Mouse (Mus musculus): ENCODE data around the gene Klk14. TPM values are rescaled to one million over a fixed set of nuclear protein-coding genes. Genes with fewer than 3 reads are reported as not detected.
"Not testable (repeated sequence)": the region's sequence is repeated elsewhere in the genome, so short reads cannot be mapped to it uniquely, and the experiment has no call there.

Gene Klk14
- not detected for total RNA-seq (2022)

DNA sequence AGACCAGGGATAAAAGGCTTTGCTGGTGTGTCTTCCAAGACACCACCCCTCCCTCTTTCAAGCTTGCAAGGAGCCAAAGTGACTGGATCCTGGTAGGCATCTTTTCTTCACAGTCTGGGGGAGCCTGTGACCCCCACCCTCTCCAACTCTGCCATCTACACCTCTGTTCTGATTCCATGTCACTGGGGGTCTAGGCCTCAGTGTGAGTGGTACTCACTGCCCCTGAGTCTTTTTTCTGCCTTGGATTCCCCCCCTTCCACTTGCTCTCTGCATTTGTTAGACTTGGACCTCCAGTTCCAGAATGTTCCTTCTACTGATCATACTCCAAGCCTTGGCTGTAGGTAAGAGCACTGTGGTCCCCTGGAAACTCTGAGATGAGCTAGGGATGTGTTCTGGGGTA is at the start of gene Klk14:
TSS of gene Klk14 (plus strand) at position 301 of the 400 bp plus-strand sequence.
- no peak for DNase-seq (ENCODE audit: low spot score in 2 of 2)

DNA sequence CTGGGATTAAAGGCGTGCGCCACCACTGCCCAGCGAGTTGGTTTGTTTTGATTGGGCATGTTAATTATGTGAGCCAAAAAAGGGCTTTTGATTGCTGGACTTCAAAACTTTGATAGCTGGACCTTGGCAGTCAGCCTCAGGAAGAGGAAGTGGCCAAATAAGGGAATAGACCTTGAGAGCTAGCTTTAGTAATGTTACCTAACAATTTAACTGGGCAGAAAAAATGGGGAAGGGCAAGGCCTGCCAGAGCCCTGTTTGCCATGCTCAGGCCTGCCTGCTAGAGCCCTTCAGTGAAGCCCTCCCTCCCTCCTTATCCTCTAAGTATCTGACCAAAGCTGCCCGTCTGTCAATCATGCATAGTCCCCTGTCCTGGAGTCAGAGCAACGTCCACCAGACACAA is 47.6 kb upstream of the Klk14 start:
- DNase-seq (ENCODE audit: low spot score in 2 of 2): no peak

DNA sequence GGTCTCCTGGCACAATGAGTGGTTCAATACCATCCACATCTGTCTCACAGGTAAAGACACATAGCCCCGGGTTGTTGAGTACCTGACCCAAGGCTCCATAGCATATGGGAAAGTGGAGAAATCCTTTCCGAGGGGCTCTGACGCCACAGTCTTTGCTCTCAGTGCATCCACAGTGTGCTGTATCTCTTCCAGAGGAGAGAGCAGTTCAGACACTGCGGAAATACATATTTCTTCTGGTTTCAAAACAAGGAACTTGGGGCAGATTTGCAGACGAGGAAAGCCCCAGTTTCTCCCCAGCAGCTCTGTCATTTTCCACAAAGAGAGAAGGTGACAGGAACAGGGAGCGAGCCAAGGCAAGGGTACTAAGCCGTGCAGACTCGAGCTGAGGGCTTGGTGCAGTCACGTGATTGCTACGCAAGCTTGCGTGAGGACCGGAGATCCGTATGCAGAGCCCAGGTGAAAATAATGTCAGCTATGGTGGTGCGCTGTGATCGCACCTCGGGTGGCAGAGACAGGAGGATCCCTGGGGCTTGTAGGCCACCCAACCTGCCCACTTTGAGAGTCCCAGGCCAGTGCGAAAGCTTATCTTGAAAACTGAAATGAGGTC is 47.1 kb upstream of the Klk14 start:
- DNase-seq (ENCODE audit: low spot score in 2 of 2): no peak

GRCm38 (mm10) chr7:43652683-43653082 is 37.5 kb upstream of the Klk14 start:
- no peak for DNase-seq (ENCODE audit: low spot score in 2 of 2)

DNA sequence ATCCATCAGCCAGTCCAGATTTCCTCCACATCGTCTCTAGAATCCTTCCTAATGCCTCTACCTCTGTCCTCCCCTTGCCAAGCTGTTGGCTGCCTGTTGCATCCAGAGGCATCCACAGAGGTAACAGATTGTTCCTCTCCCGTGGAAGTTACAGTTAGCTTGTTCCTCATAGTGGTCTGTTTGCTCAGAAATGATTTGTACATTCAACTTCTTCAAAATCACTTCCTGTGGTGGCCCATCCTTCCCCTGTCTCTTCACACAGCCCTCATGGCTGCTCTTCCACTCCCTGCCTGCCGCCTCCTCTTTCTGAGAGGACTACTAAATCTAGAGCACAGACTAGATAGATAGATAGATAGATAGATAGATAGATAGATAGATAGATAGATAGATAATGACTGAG is 35.7 kb upstream of the Klk14 start:
- no peak for DNase-seq (ENCODE audit: low spot score in 2 of 2)

DNA sequence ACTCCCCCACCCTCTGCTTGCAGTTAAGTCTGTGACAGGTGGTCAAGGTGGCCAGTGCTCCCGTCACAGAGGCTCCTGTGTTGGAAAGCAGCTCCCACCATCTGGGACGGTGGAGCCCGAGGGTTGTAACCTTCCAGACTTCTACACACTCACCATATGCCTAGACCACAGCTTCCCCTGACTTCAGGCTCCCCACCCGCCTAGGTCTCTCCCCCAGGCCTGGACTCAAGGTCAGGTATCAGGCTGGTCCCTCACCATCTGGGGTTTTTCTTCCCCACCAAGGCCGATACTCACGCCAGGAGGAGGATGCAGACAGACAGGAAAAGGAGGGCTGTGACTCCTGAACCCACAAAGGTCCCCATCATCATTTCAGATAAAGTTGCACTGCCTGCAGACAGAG is 34.0 kb upstream of the Klk14 start:
- DNase-seq (ENCODE audit: low spot score in 2 of 2): no peak

DNA sequence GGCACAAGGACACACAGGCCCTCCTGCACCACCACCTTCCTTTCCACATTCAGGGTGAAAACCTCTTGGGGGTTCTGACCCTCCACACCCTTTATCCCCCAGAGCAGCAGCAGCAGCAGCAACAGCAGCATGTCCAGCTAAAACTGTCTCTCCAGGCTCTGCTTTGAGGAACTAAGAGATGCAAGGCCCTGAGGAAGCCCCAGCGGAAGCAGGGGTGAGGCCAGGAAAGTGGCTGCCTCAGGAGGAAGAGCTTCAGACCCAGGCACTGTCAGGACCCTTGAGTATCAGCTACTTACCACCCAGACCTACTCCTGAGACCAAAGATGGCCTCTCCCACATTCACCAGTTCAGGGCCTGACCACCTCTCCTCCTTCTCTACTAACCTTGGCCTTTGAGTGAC is 30.2 kb upstream of the Klk14 start, which contains the start of gene Siglece:
TSS of gene Siglece (minus strand) at position 160 of the 400 bp plus-strand sequence.
- DNase-seq (ENCODE audit: low spot score in 2 of 2): no peak

GRCm38 (mm10) chr7:43662804-43663203 is 27.4 kb upstream of the Klk14 start:
- no peak for DNase-seq (ENCODE audit: low spot score in 2 of 2)

- DNase-seq (ENCODE audit: low spot score in 2 of 2): not testable (repeated sequence)
Observed at GRCm38 (mm10) chr7:43667221-43667620, 23.0 kb upstream of the Klk14 start.

DNA sequence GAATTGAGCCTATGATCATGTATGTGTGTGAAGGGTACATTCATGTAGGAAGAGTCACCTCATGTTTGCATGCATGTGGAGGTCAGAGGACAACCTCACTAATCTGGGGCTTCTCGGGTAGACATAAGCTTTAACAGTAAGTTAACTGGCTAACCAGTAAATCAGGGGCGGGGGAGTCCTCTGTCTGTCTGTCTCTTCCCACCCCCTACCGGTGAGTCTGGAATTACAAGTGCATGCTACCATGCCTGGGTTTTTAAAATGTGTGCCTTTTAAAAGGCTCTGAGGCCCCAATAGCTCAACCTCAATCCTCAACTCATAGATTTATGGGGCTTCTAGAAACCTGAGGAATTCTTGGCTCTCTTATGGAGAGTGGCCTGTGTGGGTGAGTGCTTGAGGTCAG is 21.6 kb upstream of the Klk14 start:
- no peak for DNase-seq (ENCODE audit: low spot score in 2 of 2)

- DNase-seq (ENCODE audit: low spot score in 2 of 2): no peak
Observed at GRCm38 (mm10) chr7:43671064-43671808, 19.0 kb upstream of the Klk14 start.

- DNase-seq (ENCODE audit: low spot score in 2 of 2): peak; percentile 73 to 95
Observed at GRCm38 (mm10) chr7:43671809-43672580, 18.2 kb upstream of the Klk14 start, which contains the start of gene Ctu1. Gene Ctu1 (plus strand): TSS chr7:43672016.

DNA sequence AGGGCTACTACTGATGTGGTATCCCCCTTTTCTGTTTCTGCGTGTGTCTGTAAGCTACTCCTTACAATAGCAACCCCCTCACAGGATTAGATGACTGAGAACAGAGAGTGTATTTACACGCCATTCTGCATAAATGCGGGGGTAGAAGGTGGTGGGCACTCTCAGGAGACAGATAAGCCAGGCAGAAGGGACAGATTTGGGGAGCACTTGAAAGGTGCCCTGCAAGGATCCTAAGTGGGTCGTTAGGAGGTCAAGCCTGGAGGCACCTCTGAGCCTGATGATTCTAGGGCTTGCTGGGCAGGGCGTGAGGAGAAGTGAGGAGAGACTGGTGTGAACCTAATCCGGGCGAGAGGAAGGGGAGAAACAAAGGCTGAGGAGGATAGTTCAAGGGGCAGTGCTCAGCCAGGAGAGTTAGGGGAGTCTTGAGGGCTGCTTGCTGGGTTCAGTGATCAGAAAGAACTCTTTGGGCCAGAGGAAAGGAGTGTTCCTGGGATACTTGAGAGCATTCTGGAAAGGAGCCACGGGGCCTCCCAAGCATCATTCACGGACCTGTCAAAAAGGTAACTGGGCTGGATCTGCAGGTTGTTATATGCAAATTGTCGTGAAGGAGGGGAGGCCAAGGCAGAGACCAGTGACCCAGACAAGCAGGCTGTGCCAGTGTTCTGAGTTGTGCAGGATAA is 17.5 kb upstream of the Klk14 start:
- no peak for DNase-seq (ENCODE audit: low spot score in 2 of 2)

- DNase-seq (ENCODE audit: low spot score in 2 of 2): no peak
Observed at GRCm38 (mm10) chr7:43675091-43675490, 15.1 kb upstream of the Klk14 start.

DNA sequence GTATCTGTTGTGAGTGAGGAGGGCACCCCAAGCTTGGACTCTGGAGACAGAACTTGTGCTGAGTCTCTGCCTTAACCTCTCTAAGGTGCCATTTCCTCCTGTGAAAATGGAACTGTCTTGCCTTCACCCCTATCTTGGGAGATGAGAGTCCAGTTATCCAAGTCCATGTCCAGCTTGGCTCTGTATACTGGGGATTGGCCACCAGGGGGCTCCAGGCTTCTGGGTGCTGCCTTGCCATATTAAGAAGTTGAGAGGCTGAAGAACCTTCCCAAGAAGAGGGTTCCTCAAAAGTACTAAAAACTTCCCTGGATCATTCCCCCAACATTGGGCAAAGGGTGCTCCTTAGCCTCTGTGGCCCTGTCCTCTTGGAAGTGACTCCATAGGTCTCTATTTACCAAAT is 11.7 kb upstream of the Klk14 start:
- DNase-seq (ENCODE audit: low spot score in 2 of 2): peak in 1 of 2 experiments; percentile 23

DNA sequence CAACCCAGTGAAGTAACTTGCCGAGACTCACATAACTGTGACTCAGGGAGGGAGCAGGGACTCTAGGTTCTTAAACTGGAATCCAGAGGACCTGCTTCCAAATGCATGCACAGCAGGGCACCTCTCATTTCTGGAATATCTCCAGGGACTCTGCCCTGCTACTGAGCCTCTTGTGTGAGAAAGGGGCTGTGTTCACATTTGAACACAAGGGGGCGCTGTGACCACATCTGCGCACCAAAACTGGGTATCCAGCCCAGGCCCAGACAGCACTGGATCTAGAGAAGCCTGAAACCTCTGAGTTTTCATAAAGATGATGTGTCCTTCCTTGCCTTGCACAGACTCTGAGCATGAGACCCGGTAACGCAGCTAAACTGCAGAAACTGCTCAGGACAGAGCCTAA is 9.3 kb upstream of the Klk14 start:
- peak in 1 of 2 experiments; percentile 51 for DNase-seq (ENCODE audit: low spot score in 2 of 2)

GRCm38 (mm10) chr7:43682511-43682910 is 7.7 kb upstream of the Klk14 start:
- DNase-seq (ENCODE audit: low spot score in 2 of 2): not testable (repeated sequence)

DNA sequence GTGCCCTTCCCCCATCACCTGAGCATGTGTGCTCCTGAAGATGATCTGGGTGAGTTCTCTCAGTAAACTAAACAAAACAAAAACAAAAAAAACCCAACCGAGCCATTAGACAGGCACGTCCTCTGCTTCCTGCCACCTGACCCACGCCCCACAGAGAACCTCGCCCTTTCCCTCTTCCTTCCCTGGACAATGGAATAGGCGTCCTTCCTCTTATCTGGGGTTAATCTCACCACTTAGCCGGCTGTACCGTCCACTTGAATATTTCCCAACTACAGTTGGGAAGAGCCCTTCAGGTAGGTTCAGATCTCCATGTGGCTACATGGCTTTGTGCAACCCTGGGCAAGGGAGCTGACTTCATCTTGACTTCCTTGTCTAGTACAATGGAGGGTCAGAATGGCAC is 5.1 kb upstream of the Klk14 start:
- no peak for DNase-seq (ENCODE audit: low spot score in 2 of 2)

DNA sequence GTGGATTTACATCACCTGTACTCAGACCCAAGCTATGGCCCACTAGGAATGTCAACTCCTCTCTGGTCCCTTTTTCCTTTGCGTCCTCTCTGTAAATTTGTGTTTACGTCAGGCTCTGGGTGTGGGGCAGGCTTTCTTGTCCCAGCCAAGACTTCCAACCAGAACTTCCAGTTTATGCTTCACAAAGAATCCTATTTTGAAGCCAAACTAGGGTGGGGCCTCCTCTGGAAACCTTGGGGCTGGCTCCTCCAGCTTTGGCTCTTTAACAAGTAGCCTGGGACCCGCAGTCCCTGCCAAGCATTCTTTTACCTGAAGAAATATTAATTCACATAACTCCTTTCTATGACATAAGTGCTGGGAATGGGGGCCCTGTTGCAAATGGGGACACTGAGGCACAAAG is 19.8 kb downstream of the Klk14 start:
- DNase-seq (ENCODE audit: low spot score in 2 of 2): no peak

DNA sequence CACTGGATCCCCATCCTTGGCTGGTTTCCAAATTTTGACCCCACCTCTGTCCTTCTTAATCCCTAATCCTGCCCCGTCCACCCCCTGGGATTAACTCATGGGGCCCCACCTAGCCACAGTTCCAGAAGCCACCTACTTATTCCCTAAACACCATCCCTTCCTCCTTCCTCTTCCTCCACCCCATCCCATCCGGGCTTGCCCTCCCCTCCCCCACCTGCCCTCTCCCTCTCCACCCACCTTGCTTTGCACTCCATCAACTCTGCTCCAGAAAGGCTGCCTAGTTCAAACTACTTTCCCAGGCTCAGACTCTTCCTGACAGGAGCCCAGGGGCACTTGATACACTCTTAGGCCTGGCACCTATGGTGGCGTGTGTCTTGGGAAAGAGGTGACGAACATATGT is 22.0 kb downstream of the Klk14 start, which contains the start of gene Klk13:
TSS of gene Klk13 (plus strand) at position 301 of the 400 bp plus-strand sequence.
- no peak for DNase-seq (ENCODE audit: low spot score in 2 of 2)

DNA sequence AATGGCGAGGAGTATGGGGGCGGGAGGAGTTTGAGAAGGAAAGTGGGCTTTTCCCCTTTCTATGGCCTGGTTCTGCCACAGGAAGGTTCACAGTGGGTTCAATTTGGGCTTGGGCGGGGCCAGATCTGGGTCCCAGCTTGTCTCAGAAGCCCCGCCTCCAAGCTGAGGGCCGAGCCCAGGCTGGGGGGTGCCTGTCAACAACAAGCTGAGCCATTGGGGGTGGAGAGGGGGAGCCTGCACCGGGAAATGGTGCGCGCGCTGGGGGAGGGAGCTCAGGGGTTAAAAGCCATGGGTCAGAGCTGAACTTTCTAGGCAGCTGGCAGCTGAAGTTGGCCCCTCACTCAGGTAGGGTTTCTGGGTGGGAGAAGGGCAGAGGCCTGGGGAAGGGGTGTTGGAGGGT is 22.7 kb downstream of the Klk14 start:
- DNase-seq (ENCODE audit: low spot score in 2 of 2): no peak
